Mouse (Mus musculus) neural tube, embryonic 11.5 days (tissue): ENCODE measurements around the gene Slc4a3. TPM values are rescaled to one million over a fixed set of nuclear protein-coding genes. Genes with fewer than 3 reads are reported as not detected.

Experiments
- ATAC-seq: fragments of 200-750 bp; cut with Nextera tagmentation; 2 replicates; pipeline ENCODE4 v1.8.0; 2017; ENCODE audit warnings: moderate number of reproducible peaks, mild to moderate bottlenecking, moderate TSS enrichment, moderate library complexity; ENCODE audit not compliant: insufficient read depth, low FRiP score, low TSS enrichment
- DNase-seq: peaks from one replicate; pipeline ENCODE4 v3.0.0-alpha.2; 2015; ENCODE audit warnings: low spot score
- H3K27ac ChIP-seq: fragments of 300-500 bp; sonication (generic); 2 replicates; pipeline ENCODE4 v1.5.1; 2014; ENCODE audit warnings: low read depth, mild to moderate bottlenecking, low read length
- H3K27me3 ChIP-seq: fragments of 300-500 bp; sonication (generic); 2 replicates; pipeline ENCODE4 v1.6.1; 2014; ENCODE audit warnings: mild to moderate bottlenecking, low read length, mixed read lengths; ENCODE audit not compliant: control insufficient read depth, insufficient read depth
- H3K36me3 ChIP-seq: fragments of 300-500 bp; sonication (generic); 2 replicates; pipeline ENCODE4 v1.6.1; 2014; ENCODE audit warnings: mild to moderate bottlenecking, low read length, moderate library complexity, mixed read lengths; ENCODE audit not compliant: control insufficient read depth, insufficient read depth
- H3K4me1 ChIP-seq: fragments of 300-500 bp; sonication (generic); 2 replicates; pipeline ENCODE4 v1.6.1; 2014; ENCODE audit warnings: low read length, mixed read lengths; ENCODE audit not compliant: control insufficient read depth, insufficient read depth
- H3K4me2 ChIP-seq: fragments of 300-500 bp; sonication (generic); 2 replicates; pipeline ENCODE4 v1.6.1; 2014; ENCODE audit warnings: low read depth, mild to moderate bottlenecking, moderate library complexity
- H3K4me3 ChIP-seq: fragments of 300-500 bp; sonication (generic); 2 replicates; pipeline ENCODE4 v1.5.1; 2014; ENCODE audit warnings: low read depth, low read length
- H3K9ac ChIP-seq: fragments of 300-500 bp; sonication (generic); 2 replicates; pipeline ENCODE4 v1.6.1; 2014; ENCODE audit warnings: mild to moderate bottlenecking, low read length
- H3K9me3 ChIP-seq: fragments of 300-500 bp; sonication (generic); 2 replicates; pipeline ENCODE4 v1.6.1; 2016; ENCODE audit warnings: low read length; ENCODE audit not compliant: control insufficient read depth
- WGBS: fragments of 180-500 bp; shearing (Covaris S2); extraction: QIAGEN DNeasy Blood & Tissue Kit; methylation state at CpG from one replicate; pipeline ENCODE4 v1.1.7; 2014; 5-methylcytosine and 5-hydroxymethylcytosine counted together
- polyA plus RNA-seq: library from polyadenylated mRNA; unstranded; fragments of >200 nt; fragmentation: Nextera tagmentation; extraction: Ambion mirVana; gene quantifications from 2 replicates; pipeline ENCODE4 v1.2.1, GENCODE M21; 2014

Slc4a3 gene
- polyA plus RNA-seq, 1 experiment from 2014 or later = 8.6 TPM

DNA sequence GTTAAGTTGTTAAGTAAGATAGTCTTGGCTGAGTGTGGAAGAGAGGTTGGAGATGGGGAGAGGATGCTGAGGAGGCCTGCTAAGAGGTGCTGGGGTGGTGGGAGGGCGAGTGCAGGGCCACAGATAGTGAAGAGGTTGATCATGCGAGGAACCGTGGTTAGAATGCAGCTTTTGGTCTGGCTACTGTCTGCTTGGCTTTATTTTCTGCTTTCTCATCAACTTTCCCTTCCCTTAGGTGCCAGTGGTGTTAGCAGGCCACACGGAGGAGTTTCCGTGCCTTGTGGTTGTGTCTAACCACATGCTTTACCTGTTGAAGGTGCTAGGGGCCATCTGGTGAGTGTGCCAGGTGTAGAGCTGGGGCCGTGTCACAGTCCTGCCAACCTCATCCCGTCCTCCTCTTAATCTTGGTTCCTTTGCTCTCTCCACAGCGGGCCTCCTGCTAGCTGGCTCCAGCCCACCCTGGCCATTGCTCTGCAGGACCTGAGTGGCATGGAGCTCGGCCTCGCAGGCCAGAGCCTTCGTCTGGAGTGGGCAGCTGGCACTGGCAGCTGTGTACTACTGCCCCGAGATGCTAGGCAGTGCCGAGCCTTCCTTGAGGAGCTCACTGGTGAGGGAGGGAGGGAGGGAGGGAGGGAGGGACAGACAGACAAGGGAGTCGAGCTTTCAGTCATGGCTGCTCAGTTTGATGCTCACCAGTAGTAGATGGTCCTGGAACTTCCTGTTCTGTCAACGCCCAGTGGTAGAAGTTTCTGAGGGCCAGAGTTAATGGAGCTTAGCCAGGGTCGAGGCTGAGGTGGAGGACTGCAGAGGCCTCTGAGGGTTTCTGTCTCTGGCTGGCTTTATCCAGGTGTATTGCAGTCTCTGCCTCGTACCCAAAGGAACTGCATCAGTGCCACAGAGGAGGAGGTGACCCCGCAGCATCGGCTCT is 12.5 kb upstream of the Slc4a3 start:
- Histone ChIP-seq H3K9me3 (no peaks in the 10 kb centered on the region), H3K36me3 (peaks cover 5% of the 10 kb centered on the region), H3K27me3 (no peaks in the 10 kb centered on the region), H3K4me2 (no peak overlapping the region), H3K4me1 (no peaks in the 10 kb centered on the region), H3K27ac (no peak overlapping the region), H3K9ac (no peak overlapping the region), H3K4me3 (no peak overlapping the region)
- ATAC-seq (no peak), DNase-seq (no peak)
- WGBS = 88% methylated on average over 19 of the region's 19 CpGs

DNA sequence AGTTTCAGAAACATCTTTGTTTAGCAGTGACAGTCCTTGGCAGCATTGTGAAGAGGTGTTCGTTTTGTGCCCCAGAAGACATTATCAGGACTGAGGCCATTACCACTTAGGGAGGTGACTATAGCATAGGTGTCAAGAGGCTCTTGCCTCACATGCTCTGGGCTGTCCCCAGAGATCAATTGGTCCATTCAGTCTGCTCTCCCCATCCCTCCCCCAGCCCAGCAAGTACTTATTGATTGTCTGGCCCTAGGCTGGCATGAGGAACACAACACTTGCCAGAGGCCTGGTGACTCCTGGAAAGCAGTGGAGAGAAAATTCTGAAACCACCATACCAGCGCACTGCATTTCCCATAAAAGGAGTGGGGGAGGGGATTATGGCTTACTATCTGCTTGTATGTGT is 8.5 kb upstream of the Slc4a3 start:
- H3K4me2 ChIP-seq = no peak overlapping the region
- ATAC-seq (no peak), DNase-seq (no peak)
- no peaks in the 10 kb centered on the region for H3K9me3 ChIP-seq
- no peaks in the 10 kb centered on the region for H3K4me1 ChIP-seq
- H3K27ac ChIP-seq = no peak overlapping the region
- H3K27me3 ChIP-seq = no peaks in the 10 kb centered on the region
- 76% methylated on average over 2 of the region's 2 CpGs for WGBS
- no peak overlapping the region for H3K4me3 ChIP-seq
- H3K9ac ChIP-seq = no peak overlapping the region
- peaks cover 3% of the 10 kb centered on the region for H3K36me3 ChIP-seq

DNA sequence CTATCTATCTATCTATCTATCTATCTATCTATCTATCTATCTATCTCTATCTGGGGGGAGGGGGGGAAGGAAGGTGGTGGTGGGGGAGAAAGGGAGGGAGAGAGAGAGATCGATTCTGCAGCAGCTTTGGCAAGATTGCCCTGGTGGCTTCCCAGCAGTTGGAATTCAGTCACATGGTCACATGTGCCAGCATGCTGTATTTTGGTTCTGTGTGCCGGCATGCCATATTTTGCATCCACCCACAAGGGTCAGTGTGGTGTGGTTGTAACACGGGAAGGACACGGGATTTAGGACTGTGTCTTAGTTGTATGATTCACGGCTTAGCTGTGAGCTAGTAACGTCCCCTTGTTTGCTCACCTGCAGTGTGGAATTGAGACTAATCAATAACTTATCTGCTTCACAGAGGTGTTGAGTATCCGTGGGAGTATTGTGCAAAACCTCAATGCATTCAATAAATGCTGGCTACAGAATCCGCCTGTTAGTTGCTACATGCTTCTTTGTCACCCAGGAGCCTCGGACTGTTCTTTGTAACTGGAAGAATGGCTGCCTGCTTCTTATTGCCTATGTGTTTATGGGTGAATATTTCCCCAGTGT is 7.4 kb upstream of the Slc4a3 start:
- H3K27ac ChIP-seq = no peak overlapping the region
- no peaks in the 10 kb centered on the region for H3K27me3 ChIP-seq
- peaks cover 2% of the 10 kb centered on the region; the same call in 1 of the 2 replicates for H3K36me3 ChIP-seq
- H3K9me3 ChIP-seq = no peaks in the 10 kb centered on the region
- no peak overlapping the region for H3K9ac ChIP-seq
- DNase-seq (no peak), ATAC-seq (no peak)
- no peaks in the 10 kb centered on the region for H3K4me1 ChIP-seq
- WGBS = 83% methylated on average over 9 of the region's 9 CpGs
- no peak overlapping the region for H3K4me3 ChIP-seq
- no peak overlapping the region for H3K4me2 ChIP-seq

DNA sequence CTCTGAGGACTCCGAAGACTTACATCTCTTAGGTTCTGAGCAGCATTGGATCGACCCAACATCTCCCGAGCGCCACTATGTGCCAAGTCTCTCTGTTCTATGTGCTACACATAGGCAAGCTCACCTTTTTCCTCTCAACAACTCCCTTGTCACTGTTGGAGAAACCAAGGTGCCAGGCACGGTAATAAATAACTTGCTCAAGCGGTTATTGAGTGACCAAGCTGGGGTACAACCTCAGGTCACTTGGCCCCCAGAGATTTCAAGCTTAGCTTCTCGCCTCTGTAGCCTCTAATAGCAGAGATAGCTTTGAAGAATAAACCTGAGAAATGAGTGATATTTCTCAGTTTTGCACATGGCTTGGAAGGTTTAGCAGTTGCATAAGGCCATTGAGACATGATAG is 4.6 kb upstream of the Slc4a3 start:
- Histone ChIP-seq H3K27me3 (no peaks in the 10 kb centered on the region), H3K4me2 (no peak overlapping the region), H3K36me3 (no peaks in the 10 kb centered on the region), H3K4me1 (peaks cover 3% of the 10 kb centered on the region; the same call in 1 of the 2 replicates), H3K27ac (no peak overlapping the region), H3K9ac (no peak overlapping the region), H3K4me3 (no peak overlapping the region), H3K9me3 (no peaks in the 10 kb centered on the region)
- 91% methylated on average over 7 of the region's 7 CpGs for WGBS
- ATAC-seq (no peak), DNase-seq (no peak)

DNA sequence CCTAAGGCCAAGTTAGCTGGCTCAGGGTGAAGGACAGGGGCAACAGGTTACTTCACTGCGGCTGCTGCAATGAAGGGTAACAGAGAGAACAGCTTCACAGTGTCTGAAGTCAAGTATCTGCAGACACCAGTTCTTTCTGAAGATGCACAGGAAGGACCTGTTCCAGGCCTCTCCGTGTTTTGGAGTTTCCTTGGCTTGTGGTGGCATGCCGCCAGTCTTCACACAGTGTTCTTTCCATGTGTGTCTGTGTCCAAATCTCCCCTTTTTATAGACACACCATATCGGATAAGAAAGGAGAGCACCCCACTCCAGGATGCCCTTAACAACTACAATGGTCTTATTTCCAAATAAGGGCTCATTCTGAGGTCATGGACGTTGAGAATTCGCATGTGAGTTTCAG is 1.7 kb upstream of the Slc4a3 start:
- WGBS = 92% methylated on average over 6 of the region's 6 CpGs
- no peaks in the 10 kb centered on the region for H3K9me3 ChIP-seq
- H3K36me3 ChIP-seq = no peaks in the 10 kb centered on the region
- no peak overlapping the region for H3K4me2 ChIP-seq
- no peak overlapping the region for H3K27ac ChIP-seq
- H3K4me3 ChIP-seq = no peak overlapping the region
- DNase-seq (no peak), ATAC-seq (no peak)
- H3K9ac ChIP-seq = no peak overlapping the region
- H3K4me1 ChIP-seq = peaks cover 9% of the 10 kb centered on the region; the same call in 1 of the 2 replicates
- no peaks in the 10 kb centered on the region for H3K27me3 ChIP-seq

DNA sequence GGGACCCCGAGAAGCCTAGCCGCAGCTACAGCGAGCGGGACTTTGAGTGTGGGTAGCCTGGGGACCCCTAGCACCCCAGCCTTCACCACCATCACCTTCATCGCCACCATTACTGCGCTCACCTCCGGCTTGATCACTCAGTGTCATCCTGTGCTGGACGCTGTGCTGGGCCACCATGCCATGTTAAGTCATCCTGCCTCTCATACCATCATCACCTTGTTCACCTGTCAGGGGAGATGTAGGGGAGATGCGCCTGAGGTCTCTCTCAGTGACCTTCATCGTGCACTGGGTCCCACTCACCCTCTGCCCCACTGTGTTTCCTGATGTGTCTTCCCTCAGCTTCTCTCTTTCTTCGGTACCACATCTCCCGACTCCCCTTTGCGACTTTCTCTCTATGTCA is 1.3 kb downstream of the Slc4a3 start:
- H3K27me3 ChIP-seq = no peaks in the 10 kb centered on the region
- H3K4me1 ChIP-seq = peaks cover 9% of the 10 kb centered on the region; the same call in 1 of the 2 replicates
- H3K9me3 ChIP-seq = no peaks in the 10 kb centered on the region
- H3K9ac ChIP-seq = no peak overlapping the region
- H3K36me3 ChIP-seq = peaks cover 8% of the 10 kb centered on the region
- H3K4me3 ChIP-seq = no peak overlapping the region; the same call in 1 of the 2 replicates
- H3K4me2 ChIP-seq = no peak overlapping the region
- H3K27ac ChIP-seq = no peak overlapping the region
- 93% methylated on average over 13 of the region's 13 CpGs for WGBS
- ATAC-seq (no peak), DNase-seq (no peak)

DNA sequence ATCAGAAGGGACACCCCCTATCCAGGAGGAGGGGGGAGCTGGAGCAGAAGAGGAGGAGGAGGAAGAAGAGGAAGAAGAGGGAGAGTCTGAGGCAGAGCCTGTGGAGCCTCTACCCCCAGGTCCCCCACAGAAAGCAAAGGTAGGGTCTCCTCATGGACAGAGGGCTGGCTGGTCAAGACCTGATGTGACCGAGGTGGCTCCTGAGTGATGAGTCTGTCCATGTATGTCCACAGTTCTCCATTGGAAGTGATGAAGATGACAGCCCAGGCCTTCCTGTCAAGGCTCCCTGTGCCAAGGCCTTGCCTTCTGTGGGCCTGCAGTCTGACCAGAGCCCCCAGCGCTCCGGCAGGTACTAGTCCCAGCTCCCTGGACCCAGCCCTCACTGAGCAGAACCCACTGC is 2.0 kb downstream of the Slc4a3 start:
- no peak overlapping the region for H3K27ac ChIP-seq
- no peak overlapping the region for H3K9ac ChIP-seq
- no peak for DNase-seq
- no peaks in the 10 kb centered on the region for H3K9me3 ChIP-seq
- peaks cover 8% of the 10 kb centered on the region for H3K36me3 ChIP-seq
- H3K27me3 ChIP-seq = no peaks in the 10 kb centered on the region
- peaks cover 9% of the 10 kb centered on the region; the same call in 1 of the 2 replicates for H3K4me1 ChIP-seq
- no peak for ATAC-seq
- 94% methylated on average over 3 of the region's 3 CpGs for WGBS
- no peak overlapping the region for H3K4me2 ChIP-seq
- no peak overlapping the region for H3K4me3 ChIP-seq

DNA sequence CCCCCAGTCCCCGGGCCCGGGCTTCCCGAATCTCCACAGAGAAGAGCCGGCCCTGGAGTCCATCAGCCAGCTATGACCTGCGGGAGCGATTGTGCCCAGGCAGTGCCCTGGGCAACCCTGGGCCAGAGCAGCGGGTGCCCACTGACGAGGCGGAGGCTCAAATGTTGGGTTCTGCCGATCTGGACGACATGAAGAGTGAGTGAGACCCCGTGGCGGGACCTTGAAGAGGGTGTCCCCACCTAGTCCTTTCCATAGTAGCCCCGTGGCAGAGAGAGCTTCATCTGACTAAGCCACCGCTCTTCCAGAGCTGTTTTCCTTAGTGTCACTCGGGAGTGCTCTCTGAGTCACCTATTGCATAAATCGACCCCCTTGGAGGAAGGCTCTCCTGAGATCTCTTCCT is 2.8 kb downstream of the Slc4a3 start:
- Histone ChIP-seq H3K27ac (no peak overlapping the region), H3K36me3 (peaks cover 8% of the 10 kb centered on the region), H3K4me3 (no peak overlapping the region), H3K27me3 (no peaks in the 10 kb centered on the region), H3K9me3 (no peaks in the 10 kb centered on the region), H3K4me1 (peaks cover 9% of the 10 kb centered on the region; the same call in 1 of the 2 replicates), H3K4me2 (no peak overlapping the region), H3K9ac (no peak overlapping the region)
- 92% methylated on average over 17 of the region's 17 CpGs for WGBS
- DNase-seq (no peak), ATAC-seq (no peak)
